Mouse (Mus musculus): ENCODE data around the gene Lor.

Lor gene

DNA sequence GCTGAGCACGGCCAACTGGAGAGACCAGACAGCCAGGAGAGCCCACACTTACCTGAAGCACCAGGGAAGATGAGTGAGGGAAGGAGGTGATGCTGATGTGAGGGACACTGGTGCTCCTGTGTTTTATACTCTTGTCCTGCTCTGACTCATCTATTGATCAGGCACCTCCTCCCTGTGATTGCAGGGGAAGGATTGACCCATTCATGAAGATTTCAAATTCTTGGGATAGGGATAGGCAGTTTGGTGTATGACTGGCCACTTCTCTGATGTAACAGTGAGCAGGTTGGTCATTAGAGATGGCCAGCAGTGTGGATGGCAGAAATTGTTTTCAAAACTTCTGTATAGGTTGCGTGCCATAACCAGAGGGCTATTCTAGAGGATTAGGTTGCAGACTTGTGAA, at the start of gene Lor:
Gene Lor (minus strand): TSS at position 101 of the 400 bp plus-strand sequence.
- no peak for DNase-seq (ENCODE audit: low spot score in 2 of 2)

DNA sequence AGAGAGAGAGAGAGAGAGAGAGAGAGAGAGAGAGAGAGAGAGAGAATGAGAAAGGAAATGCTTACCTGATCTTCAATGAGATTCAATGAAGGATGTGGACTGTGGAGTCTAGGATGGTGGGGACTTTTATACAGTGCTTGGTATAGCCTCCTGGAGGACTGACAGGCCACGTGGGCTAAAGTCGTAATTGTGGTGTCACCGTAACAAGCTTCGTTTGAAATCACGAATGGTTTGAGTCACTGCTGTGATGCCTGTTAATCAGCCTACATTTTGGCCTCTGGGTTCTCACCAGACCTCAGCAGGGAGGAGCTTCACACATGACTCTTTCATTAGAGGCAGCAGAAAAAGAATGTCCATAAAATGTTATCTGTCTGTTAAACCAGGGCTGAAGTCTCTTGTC, 40.9 kb upstream of the Lor start, which contains the start of gene Prr9:
Gene Prr9 (minus strand): TSS at position 101 of the 400 bp plus-strand sequence.
- DNase-seq (ENCODE audit: low spot score in 2 of 2): no peak

DNA sequence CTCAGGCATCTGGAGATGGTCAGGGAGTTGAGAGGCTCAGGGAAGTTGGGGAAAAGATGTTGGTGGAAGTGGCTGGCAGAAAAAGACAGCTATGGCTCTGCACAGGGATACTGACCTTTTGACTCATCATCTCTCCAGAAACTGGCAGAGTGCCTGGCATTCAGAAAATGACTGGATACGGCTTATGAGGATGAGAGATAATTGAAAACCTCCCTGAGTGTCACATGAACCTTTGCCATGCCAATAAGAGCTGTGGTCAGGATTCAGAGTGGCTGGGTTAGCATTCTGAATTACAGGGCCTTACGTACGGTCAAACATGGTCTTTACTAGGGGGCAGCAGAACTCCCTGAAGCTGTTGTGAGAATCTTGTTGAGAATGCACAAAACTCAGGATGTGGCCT, 38.0 kb upstream of the Lor start:
- DNase-seq (ENCODE audit: low spot score in 2 of 2): no peak

DNA sequence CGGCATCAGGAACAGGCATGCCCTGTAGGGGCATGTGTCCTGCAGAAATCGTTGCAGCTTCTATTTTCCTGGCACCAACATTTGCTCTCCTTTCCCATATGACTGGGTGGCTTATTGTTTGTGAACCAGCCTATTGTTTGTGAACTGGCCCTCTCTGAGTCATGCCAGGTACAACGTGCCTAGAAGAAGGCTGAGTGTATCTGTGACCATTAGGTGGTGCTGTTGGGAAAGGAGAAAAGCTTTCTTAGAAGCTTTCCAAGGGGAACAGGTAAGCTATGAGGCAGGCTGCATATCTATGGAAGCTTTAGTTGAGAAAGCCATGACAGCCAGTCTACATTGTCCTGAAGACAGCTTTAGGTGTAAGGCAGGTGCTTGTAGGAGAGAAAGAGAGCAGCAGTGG, 35.0 kb upstream of the Lor start:
- peak in 1 of 2 experiments; percentile 11 for DNase-seq (ENCODE audit: low spot score in 2 of 2)

DNA sequence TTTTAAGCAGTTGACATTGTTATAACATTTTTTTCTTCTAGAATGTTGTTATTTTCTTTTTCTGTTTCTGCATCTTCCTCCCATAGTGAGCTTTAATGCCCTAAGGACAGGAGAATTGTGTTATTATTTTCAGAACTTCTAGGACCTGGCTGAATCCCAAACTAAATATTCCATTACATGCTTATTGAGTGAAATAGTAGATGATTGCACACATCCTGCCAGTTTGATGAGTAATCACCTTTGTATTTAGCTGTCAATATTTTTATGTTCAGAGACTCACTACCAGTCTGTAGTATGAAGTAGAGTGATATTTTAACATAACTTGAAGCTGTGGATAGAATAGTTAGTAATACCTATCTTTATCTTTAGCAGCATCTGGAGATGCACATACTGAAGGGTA, 28.6 kb upstream of the Lor start:
- DNase-seq (ENCODE audit: low spot score in 2 of 2): no peak

DNA sequence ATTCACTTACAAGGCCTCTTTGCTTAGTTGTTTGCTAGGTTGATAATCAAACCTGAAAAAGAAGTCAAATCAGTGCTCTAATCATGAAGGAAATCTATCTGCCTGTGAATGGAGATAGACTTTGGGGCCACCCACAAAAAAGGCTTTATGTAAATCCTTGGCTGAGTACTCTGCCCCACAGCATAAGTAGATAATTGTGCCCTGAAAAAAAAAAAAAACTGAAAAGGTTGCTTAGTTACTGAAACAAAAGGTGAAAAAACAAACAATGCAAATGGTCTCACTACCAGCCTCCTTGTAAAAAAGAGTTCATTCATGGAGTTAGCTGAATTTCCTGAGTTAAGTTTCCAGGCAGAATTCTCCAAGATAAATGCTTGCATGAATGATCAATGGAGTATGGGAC, 27.8 kb upstream of the Lor start:
- DNase-seq (ENCODE audit: low spot score in 2 of 2): no peak

DNA sequence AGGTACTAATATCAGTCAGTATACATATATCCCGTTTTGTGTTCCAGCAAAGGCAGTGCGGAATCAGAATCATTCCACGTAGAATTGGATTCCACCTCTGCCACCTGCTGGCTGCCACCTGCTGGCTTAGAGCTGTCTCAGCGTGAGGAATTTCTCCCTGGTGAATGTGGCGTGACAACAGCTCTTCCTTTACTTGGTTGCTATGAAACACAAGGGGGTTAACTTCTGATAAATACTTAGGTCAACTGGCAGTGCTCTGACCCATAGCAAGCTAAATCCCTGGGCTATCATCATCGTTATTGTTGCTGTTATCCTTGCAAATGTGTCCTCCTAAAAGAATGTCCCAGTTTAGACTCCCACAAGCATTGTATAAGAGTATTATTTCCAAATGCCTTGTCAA, 23.6 kb upstream of the Lor start:
- DNase-seq (ENCODE audit: low spot score in 2 of 2): peak; percentile 33 to 60

DNA sequence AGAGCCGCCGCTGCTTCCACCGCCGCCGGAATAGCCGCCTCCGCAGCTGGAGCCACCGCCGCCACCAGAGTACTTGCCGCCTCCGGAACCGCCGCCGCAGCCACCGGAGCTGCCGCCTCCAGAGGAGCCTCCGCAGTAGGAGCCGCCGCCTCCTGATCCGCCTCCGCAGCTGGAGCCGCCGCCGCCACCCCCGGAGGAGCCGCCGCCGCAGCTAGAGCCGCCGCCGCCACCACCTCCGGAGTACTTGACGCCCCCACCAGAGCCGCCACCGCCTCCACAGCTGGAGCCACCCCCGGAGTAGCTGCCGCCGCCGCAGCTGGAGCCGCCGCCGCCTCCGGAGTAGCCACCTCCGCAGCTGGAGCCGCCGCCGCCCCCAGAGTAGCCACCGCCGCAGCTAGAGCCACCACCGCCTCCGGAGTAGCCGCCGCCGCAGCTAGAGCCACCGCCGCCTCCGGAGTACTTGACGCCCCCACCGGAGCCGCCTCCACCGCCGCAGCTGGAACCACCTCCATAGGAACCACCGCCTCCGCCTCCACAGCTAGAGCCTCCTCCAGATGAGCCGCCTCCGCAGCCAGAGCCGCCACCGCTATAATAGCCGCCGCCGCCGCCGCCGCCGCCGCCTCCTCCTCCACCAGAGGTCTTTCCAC, 1.5 kb downstream of the Lor start:
- DNase-seq (ENCODE audit: low spot score in 2 of 2): peak; percentile 19 to 26

DNA sequence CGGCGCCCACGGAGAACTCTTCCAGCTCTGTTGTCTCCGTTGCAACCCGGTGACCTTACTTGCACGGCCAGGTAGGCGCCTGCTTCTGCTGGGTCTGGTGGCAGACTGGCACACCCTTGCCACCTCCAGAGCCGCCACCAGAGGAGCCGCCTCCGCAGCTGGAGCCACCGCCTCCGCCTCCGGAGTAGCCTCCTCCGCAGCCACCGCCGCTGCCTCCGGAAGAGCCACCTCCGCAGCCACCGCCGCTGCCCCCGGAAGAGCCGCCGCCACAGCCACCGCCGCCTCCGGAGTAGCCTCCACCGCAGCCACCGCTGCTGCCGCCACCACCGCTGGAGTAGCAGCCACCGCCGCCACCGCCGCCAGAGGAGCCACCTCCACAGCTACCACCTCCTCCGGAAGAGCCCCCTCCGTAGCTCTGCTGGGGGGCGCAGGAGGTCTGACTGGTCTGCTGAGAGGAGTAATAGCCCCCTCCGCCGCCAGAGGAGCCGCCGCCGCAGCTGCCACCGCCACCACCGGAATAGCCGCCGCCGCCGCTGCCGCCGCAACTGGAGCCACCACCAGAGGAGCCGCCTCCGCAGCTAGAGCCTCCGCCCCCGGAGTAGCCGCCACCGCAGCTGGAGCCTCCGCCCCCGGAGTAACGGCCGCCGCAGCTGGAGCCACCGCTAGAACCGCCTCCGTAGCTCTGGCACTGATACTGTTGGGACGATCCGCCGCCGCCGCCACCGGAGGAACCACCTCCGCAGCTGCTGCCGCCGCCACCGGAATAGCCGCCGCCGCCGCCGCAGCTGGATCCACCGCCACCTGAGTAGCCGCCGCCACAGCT, 2.3 kb downstream of the Lor start:
- DNase-seq (ENCODE audit: low spot score in 2 of 2): peak; percentile 63 to 64

DNA sequence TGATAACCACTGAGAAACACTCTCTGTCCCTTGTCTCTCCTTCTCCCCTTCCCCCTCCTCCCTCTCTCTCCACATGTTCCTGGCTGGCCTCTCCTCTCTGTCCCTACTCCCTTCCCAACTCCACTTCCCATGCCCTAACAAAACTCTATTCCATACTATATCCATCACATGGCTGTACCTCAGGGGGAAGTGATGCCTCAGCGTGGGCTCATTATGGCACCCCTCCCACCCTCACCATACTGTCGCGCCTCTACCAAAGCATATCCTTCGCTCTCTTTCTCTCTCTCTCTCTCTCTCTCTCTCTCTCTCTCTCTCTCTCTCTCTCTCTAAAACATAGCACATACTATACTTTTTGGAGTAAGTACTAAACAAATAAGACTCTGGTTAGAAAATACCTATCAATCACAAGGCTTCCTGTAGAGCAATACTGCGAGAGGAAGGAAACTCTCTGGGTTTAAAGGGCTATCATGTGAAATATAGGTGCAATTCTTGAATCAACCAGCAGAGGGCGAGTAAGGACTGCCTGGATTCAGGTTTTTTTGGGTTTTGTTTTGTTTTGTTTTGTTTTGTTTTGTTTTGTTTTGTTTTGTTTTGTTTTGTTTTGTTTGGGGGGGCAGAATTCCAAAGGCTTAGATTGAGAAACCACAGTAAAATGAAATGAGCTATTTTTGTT, 32.4 kb downstream of the Lor start:
- peak in 1 of 2 experiments; percentile 45 for DNase-seq (ENCODE audit: low spot score in 2 of 2)

DNA sequence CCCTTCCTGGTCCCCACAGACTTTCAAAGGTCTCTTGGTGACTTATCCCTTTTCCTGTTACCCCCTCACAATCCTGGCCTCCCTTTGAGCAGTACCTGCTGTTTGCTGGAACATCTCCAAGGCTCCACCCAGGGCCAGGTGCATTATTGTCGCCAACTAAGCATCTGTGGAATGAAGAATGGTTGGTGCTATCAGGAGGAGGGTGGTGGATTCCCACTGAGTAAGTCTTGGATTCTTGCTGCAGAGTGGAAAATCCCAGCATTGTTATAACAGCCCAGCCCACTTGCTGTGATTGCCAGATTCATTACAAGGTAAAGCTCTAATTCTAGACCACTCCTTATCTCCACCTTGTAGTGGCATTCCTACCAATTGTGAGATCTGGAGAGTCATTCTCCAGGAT, 49.0 kb downstream of the Lor start:
- DNase-seq (ENCODE audit: low spot score in 2 of 2): no peak

DNA sequence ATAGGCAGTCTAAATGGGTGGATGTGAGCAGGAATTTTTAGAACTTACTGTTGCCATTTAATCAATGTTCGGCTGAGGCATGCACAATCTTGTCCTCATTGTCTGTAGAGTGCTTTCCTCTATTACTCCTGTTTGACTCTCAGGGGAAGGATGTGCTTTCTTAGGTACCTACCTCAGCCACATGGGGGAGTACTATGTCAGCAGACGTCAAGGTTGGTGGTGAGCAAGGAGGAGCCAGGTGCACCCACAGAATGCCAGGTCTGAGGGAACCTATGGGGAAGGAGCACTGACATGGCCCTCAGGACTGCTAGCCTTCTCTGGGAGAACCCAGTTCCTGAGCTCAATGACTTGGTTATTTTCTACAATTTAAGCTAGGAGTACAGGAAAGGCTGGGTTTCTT, 49.7 kb downstream of the Lor start:
- no peak for DNase-seq (ENCODE audit: low spot score in 2 of 2)

All from frontal cortex, postnatal 36 days (tissue).